Mouse (Mus musculus): ENCODE results near the gene Cmtm8.

GRCm38 (mm10) chr9:114851419-114852190 lies 7.6 kb upstream of the Cmtm8 start:
- TF ChIP-seq CTCF (IDR thresholded peaks at IDR 0.05; ENCODE audit: low read depth, low read length) (no peak), POLR2A (IDR thresholded peaks at IDR 0.05; ENCODE audit: insufficient read depth, low read length) (no peak)
